Mouse (Mus musculus) liver, postnatal 0 days (tissue): ENCODE data around the gene Evc.

Source experiments
- CTCF ChIP-seq: sonication (generic); IDR thresholded peaks from 2 replicates; pipeline ENCODE4 v1.5.1; 2016; ENCODE audit warnings: antibody characterized with exemption, low read depth
- EP300 ChIP-seq: IDR thresholded peaks from 2 replicates; pipeline ENCODE4 v1.6.1; 2016; ENCODE audit warnings: antibody characterized with exemption, low read depth, mild to moderate bottlenecking

DNA sequence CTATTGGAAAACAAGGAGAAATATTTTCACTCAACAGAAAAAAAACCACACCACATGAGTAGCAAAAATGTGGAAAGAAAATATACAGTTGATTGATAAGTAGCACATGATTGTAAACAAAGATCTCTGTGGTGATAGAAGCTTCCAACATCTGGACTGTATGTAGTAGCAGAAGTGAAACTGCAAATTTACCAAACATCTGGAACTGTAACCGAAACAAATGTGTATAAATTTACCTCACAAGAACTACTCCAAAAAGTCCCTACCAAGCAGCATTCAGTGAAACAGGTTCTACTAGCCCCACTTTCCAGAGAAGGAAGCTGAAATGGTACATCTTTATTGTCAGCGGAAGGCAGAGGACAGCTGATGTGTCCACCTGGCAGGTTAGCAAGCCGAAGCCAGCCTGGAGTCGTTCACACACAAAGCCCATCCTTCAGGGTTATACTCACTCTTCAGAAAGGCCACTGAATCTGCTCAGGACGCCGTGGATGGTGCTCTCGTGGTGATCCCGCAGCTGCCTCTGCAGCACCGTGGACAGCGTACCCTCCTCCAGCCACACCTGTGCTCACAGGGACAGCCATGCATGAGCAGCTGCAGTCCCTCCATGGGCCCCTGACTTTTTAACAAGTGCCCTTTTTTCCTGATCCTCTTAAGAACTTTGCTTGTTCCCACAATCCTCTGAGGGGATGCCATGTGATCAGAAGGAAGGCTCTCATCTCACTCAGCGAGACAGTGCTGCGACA, 23.5 kb downstream of the Evc start:
- TF ChIP-seq CTCF (no peak), EP300 (no peak)
